Mouse (Mus musculus) midbrain, embryonic 11.5 days (tissue): ENCODE results near the gene 1700086D15Rik. TPM values are rescaled to one million over a fixed set of nuclear protein-coding genes. Genes with fewer than 3 reads are reported as not detected.

Experiments
- ATAC-seq: fragments of 200-750 bp; cut with Nextera tagmentation; 2 replicates; pipeline ENCODE4 v1.8.0; 2017; ENCODE audit warnings: moderate TSS enrichment, moderate library complexity; ENCODE audit not compliant: low FRiP score
- DNase-seq: peaks from one replicate; pipeline ENCODE4 v3.0.0; 2015; ENCODE audit warnings: low spot score; ENCODE audit errors: missing footprints
- H3K27ac ChIP-seq: fragments of 300-500 bp; sonication (generic); 2 replicates; pipeline ENCODE4 v1.5.1; 2014; ENCODE audit warnings: low read depth, low read length
- H3K27me3 ChIP-seq: fragments of 300-500 bp; sonication (generic); 2 replicates; pipeline ENCODE4 v1.6.1; 2014; ENCODE audit warnings: mild to moderate bottlenecking, low read length, moderate library complexity, mixed read lengths; ENCODE audit not compliant: control insufficient read depth, insufficient read depth
- H3K36me3 ChIP-seq: fragments of 300-500 bp; sonication (generic); 2 replicates; pipeline ENCODE4 v1.6.1; 2014; ENCODE audit warnings: mild to moderate bottlenecking, low read length, moderate library complexity, mixed read lengths; ENCODE audit not compliant: control insufficient read depth, insufficient read depth
- H3K4me1 ChIP-seq: fragments of 300-500 bp; sonication (generic); 2 replicates; pipeline ENCODE4 v1.6.1; 2014; ENCODE audit warnings: low read length; ENCODE audit not compliant: control insufficient read depth, insufficient read depth
- H3K4me2 ChIP-seq: fragments of 300-500 bp; sonication (generic); 2 replicates; pipeline ENCODE4 v1.6.1; 2014; ENCODE audit warnings: mild to moderate bottlenecking, moderate library complexity
- H3K4me3 ChIP-seq: fragments of 300-500 bp; sonication (generic); 2 replicates; pipeline ENCODE4 v1.5.1; 2014; ENCODE audit warnings: low read depth, low read length
- H3K9ac ChIP-seq: fragments of 300-500 bp; sonication (generic); 2 replicates; pipeline ENCODE4 v1.6.1; 2014; ENCODE audit warnings: low read length
- H3K9me3 ChIP-seq: fragments of 300-500 bp; sonication (generic); 2 replicates; pipeline ENCODE4 v1.6.1; 2016; ENCODE audit warnings: low read length; ENCODE audit not compliant: control insufficient read depth
- WGBS: fragments of 180-500 bp; shearing (Covaris S2); extraction: QIAGEN DNeasy Blood & Tissue Kit; methylation state at CpG from one replicate; pipeline ENCODE4 v1.1.7; 2014; 5-methylcytosine and 5-hydroxymethylcytosine counted together
- polyA plus RNA-seq: library from polyadenylated mRNA; unstranded; fragments of >200 nt; fragmentation: Nextera tagmentation; extraction: Ambion mirVana; gene quantifications from 2 replicates; pipeline ENCODE4 v1.2.1, GENCODE M21; 2014

The 1700086D15Rik gene
- not detected in 2 replicates for polyA plus RNA-seq

GRCm38 (mm10) chr11:65159791-65160190 lies at the start of gene 1700086D15Rik:
Gene 1700086D15Rik (minus strand): TSS chr11:65159891.
- Histone ChIP-seq H3K36me3 (no peaks in the 10 kb centered on the region), H3K9ac (no peak within 1 kb of the TSS), H3K27me3 (peaks cover 4% of the 10 kb centered on the region; the same call in 1 of the 2 replicates), H3K4me1 (peaks cover 6% of the 10 kb centered on the region; the same call in 1 of the 2 replicates), H3K27ac (no peak within 1 kb of the TSS), H3K4me3 (no peak within 1 kb of the TSS), H3K4me2 (no peak within 1 kb of the TSS), H3K9me3 (no peaks in the 10 kb centered on the region)
- DNase-seq: no peak
- 95% methylated on average over 5 of the region's 5 CpGs for WGBS
- ATAC-seq: no peak

- Histone ChIP-seq H3K4me2 (no peak overlapping the region), H3K4me3 (no peak overlapping the region), H3K9me3 (no peaks in the 10 kb centered on the region), H3K36me3 (no peaks in the 10 kb centered on the region), H3K4me1 (no peaks in the 10 kb centered on the region), H3K9ac (no peak overlapping the region), H3K27ac (no peak overlapping the region), H3K27me3 (no peaks in the 10 kb centered on the region)
- ATAC-seq (no peak), DNase-seq (no peak)
- 70% methylated on average over 6 of the region's 6 CpGs for WGBS
These were observed 49.8 kb upstream of the 1700086D15Rik start for GRCm38 (mm10) chr11:65209441-65209840.

GRCm38 (mm10) chr11:65205306-65205705 lies 45.6 kb upstream of the 1700086D15Rik start:
- whole genome bisulfite sequencing: 81% methylated on average over 5 of the region's 5 CpGs
- H3K4me3 ChIP-seq: no peak overlapping the region
- no peak overlapping the region for H3K9ac ChIP-seq
- H3K4me1 ChIP-seq: 0 out of 2 replicates have a peak, but pooled peaks cover 2% of the 10 kb centered on the region
- ATAC-seq (no peak), DNase-seq (no peak)
- no peaks in the 10 kb centered on the region for H3K9me3 ChIP-seq
- H3K36me3 ChIP-seq: no peaks in the 10 kb centered on the region
- no peak overlapping the region for H3K4me2 ChIP-seq
- H3K27me3 ChIP-seq: no peaks in the 10 kb centered on the region
- no peak overlapping the region for H3K27ac ChIP-seq

- no peak overlapping the region for H3K4me3 ChIP-seq
- H3K27me3 ChIP-seq: no peaks in the 10 kb centered on the region
- H3K9me3 ChIP-seq: no peaks in the 10 kb centered on the region
- H3K36me3 ChIP-seq: no peaks in the 10 kb centered on the region
- H3K27ac ChIP-seq: no peak overlapping the region
- H3K4me1 ChIP-seq: 0 out of 2 replicates have a peak, but pooled peaks cover 2% of the 10 kb centered on the region
- 72% methylated on average over 13 of the region's 13 CpGs for WGBS
- DNase-seq: no peak
- no peak overlapping the region for H3K9ac ChIP-seq
- H3K4me2 ChIP-seq: no peak overlapping the region
- no peak for ATAC-seq
These were observed 45.0 kb upstream of the 1700086D15Rik start for GRCm38 (mm10) chr11:65204651-65205050.

GRCm38 (mm10) chr11:65203020-65203419 lies 43.3 kb upstream of the 1700086D15Rik start:
- Histone ChIP-seq H3K9ac (no peak overlapping the region), H3K4me3 (no peak overlapping the region), H3K27me3 (no peaks in the 10 kb centered on the region), H3K9me3 (no peaks in the 10 kb centered on the region), H3K27ac (no peak overlapping the region), H3K4me1 (0 out of 2 replicates have a peak, but pooled peaks cover 2% of the 10 kb centered on the region), H3K36me3 (no peaks in the 10 kb centered on the region), H3K4me2 (no peak overlapping the region)
- ATAC-seq (no peak), DNase-seq (no peak)
- WGBS: 86% methylated on average over 1 of the region's 1 CpGs

- Histone ChIP-seq H3K9me3 (no peaks in the 10 kb centered on the region), H3K4me1 (0 out of 2 replicates have a peak, but pooled peaks cover 2% of the 10 kb centered on the region), H3K9ac (no peak overlapping the region), H3K27me3 (no peaks in the 10 kb centered on the region), H3K4me2 (no peak overlapping the region), H3K36me3 (no peaks in the 10 kb centered on the region), H3K27ac (peak overlapping the region; percentile 30; the same call in 1 of the 2 replicates), H3K4me3 (no peak overlapping the region)
- 44% methylated on average over 5 of the region's 5 CpGs for WGBS
- ATAC-seq (no peak), DNase-seq (no peak)
These were observed 42.5 kb upstream of the 1700086D15Rik start for GRCm38 (mm10) chr11:65202236-65202635.

GRCm38 (mm10) chr11:65198026-65198425 lies 38.3 kb upstream of the 1700086D15Rik start:
- ATAC-seq: no peak
- H3K27ac ChIP-seq: no peak overlapping the region
- no peaks in the 10 kb centered on the region for H3K27me3 ChIP-seq
- no peak overlapping the region for H3K9ac ChIP-seq
- H3K36me3 ChIP-seq: no peaks in the 10 kb centered on the region
- H3K4me1 ChIP-seq: 0 out of 2 replicates have a peak, but pooled peaks cover 2% of the 10 kb centered on the region
- no peaks in the 10 kb centered on the region for H3K9me3 ChIP-seq
- 85% methylated on average over 3 of the region's 3 CpGs for WGBS
- no peak for DNase-seq
- no peak overlapping the region for H3K4me3 ChIP-seq
- H3K4me2 ChIP-seq: no peak overlapping the region

- Histone ChIP-seq H3K4me1 (0 out of 2 replicates have a peak, but pooled peaks cover 2% of the 10 kb centered on the region), H3K27ac (no peak overlapping the region), H3K4me3 (no peak overlapping the region), H3K36me3 (no peaks in the 10 kb centered on the region), H3K9me3 (no peaks in the 10 kb centered on the region), H3K9ac (no peak overlapping the region), H3K4me2 (no peak overlapping the region), H3K27me3 (no peaks in the 10 kb centered on the region)
- 6% methylated on average over 3 of the region's 3 CpGs for WGBS
- ATAC-seq (no peak), DNase-seq (peak; percentile 96)
These were observed 37.6 kb upstream of the 1700086D15Rik start for GRCm38 (mm10) chr11:65197280-65197679.

- 83% methylated on average over 12 of the region's 12 CpGs for WGBS
- Histone ChIP-seq H3K27me3 (no peaks in the 10 kb centered on the region), H3K27ac (no peak overlapping the region), H3K4me3 (no peak overlapping the region), H3K36me3 (no peaks in the 10 kb centered on the region), H3K4me2 (no peak overlapping the region), H3K4me1 (no peaks in the 10 kb centered on the region), H3K9me3 (no peaks in the 10 kb centered on the region), H3K9ac (no peak overlapping the region)
- DNase-seq: no peak
- no peak for ATAC-seq
These were observed 27.3 kb upstream of the 1700086D15Rik start for GRCm38 (mm10) chr11:65186974-65187373.
